ENCODE assay signal across 21 mouse cellular contexts in the genomic region with DNA sequence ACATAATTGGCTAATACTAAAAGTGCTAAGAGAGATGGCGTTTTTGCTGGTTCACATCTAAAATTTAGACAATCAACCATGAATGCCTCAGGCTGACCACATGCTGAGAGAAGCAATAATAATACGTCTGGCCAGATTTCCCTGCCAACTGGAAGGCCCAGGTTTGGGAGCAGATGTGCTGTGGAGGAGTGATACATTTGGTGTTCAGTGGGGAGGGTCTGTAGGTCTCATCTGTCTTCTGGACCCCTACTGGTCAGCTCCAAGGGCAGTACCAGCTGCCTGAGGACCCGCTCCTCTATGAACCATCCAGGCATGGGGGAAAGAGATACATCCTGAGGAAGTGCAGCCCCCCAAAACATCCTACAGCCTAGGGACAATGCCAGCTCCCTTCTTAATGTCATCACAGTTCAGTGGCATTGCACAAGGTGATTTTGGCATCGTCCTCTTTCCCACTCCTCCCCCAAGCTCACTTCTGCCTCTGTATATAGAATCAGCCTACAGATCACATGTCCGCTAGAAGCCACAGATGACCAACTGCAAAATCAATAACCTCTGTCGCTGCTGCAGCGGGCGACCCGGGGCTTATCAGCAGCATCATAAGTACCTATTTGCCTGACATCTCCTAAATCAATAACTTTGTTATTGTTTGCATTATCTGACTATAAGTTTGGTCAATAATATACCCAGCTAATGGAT.
DNase-seq lines count a peak whose midpoint lies in the region; ATAC-seq and TF ChIP-seq lines count a peak whose summit lies in the region.
"Had no signal": no experiment of that assay in that cellular context is flagged by ENCODE, and none has a peak within 500 bp of the region (broad histone marks: within the 10 kb centered on the region; RNA-seq: fewer than 3 reads in every experiment).

No protein-coding gene starts in this region.

- no peaks in the 10 kb centered on the region for H3K9me3 ChIP-seq in forebrain, postnatal 0 days (ENCODE audit: low read length)
- H3K9me3 ChIP-seq in forebrain, embryonic 10.5 days, result no peaks in the 10 kb centered on the region
- H3K9me3 ChIP-seq in midbrain, embryonic 11.5 days (ENCODE audit: control insufficient read depth, low read length), result no peaks in the 10 kb centered on the region
- H3K9me3 ChIP-seq in midbrain, embryonic 15.5 days, result no peaks in the 10 kb centered on the region
- no peaks in the 10 kb centered on the region for H3K9me3 ChIP-seq in hindbrain, embryonic 15.5 days
- H3K9me3 ChIP-seq: embryonic facial prominence, embryonic 10.5 days; forebrain, embryonic 13.5 days; intestine, embryonic 15.5 days; limb, embryonic 10.5 days; lung, embryonic 15.5 days had no signal

- no peak for DNase-seq in forebrain, postnatal 0 days
- DNase-seq in forebrain, embryonic 10.5 days (ENCODE audit: extremely low spot score, low spot score), result no peak
- peak; percentile 49 for DNase-seq in midbrain, embryonic 11.5 days (ENCODE audit: low spot score, missing footprints)
- DNase-seq in retina, embryonic 14.5 days (ENCODE audit: low spot score), result peak; percentile 47
- no peak for DNase-seq in adrenal gland, postnatal 10 days
- no peak for DNase-seq in adrenal gland, postnatal 4 days (ENCODE audit: low spot score in 2 of 2)
- DNase-seq: gastrocnemius, postnatal 14 days; heart, adult 2 months; heart, postnatal 36 days; kidney, adult 9 months; kidney, postnatal 36 days; right cerebral cortex, adult 18-20 months; thymus, postnatal 25 days had no signal

- H3K9ac ChIP-seq in forebrain, postnatal 0 days, result no peak overlapping the region
- H3K9ac ChIP-seq in midbrain, embryonic 11.5 days (ENCODE audit: low read length), result no peak overlapping the region
- no peak overlapping the region for H3K9ac ChIP-seq in midbrain, embryonic 15.5 days
- no peak overlapping the region for H3K9ac ChIP-seq in hindbrain, embryonic 15.5 days
- H3K9ac ChIP-seq: forebrain, embryonic 13.5 days; intestine, embryonic 15.5 days; lung, embryonic 15.5 days had no signal

- H3K36me3 ChIP-seq in forebrain, postnatal 0 days (ENCODE audit: insufficient read depth), result no peaks in the 10 kb centered on the region
- H3K36me3 ChIP-seq in forebrain, embryonic 10.5 days (replicated peaks), result no peaks in the 10 kb centered on the region
- no peaks in the 10 kb centered on the region for H3K36me3 ChIP-seq in midbrain, embryonic 11.5 days (ENCODE audit: control insufficient read depth, insufficient read depth, low read length)
- no peaks in the 10 kb centered on the region for H3K36me3 ChIP-seq in midbrain, embryonic 15.5 days (replicated peaks)
- no peaks in the 10 kb centered on the region for H3K36me3 ChIP-seq in hindbrain, embryonic 15.5 days
- H3K36me3 ChIP-seq: embryonic facial prominence, embryonic 10.5 days; intestine, embryonic 15.5 days; limb, embryonic 10.5 days; lung, embryonic 15.5 days had no signal

- no peak for ATAC-seq in forebrain, postnatal 0 days
- no peak for ATAC-seq in midbrain, embryonic 11.5 days (ENCODE audit: low FRiP score)
- ATAC-seq in midbrain, embryonic 15.5 days (replicated peaks), result no peak
- ATAC-seq in hindbrain, embryonic 15.5 days (ENCODE audit: low FRiP score, low read depth), result 0 out of 2 replicates have a peak, but pooled peaks have one; percentile 53
- ATAC-seq: forebrain, embryonic 13.5 days; intestine, embryonic 15.5 days had no signal

- peak overlapping the region; percentile 40; the same call in 1 of the 2 replicates for H3K27ac ChIP-seq in forebrain, postnatal 0 days (ENCODE audit: low read depth, low read length)
- H3K27ac ChIP-seq in forebrain, embryonic 10.5 days, result no peak overlapping the region
- H3K27ac ChIP-seq in midbrain, embryonic 11.5 days (ENCODE audit: low read depth, low read length), result no peak overlapping the region
- no peak overlapping the region for H3K27ac ChIP-seq in midbrain, embryonic 15.5 days
- H3K27ac ChIP-seq in hindbrain, embryonic 15.5 days (replicated peaks), result peak overlapping the region; percentile 48; the same call in 1 of the 2 replicates
- H3K27ac ChIP-seq: embryonic facial prominence, embryonic 10.5 days; forebrain, embryonic 13.5 days; heart, adult 2 months; intestine, embryonic 15.5 days; limb, embryonic 10.5 days; lung, embryonic 15.5 days had no signal

- no peak overlapping the region for H3K4me2 ChIP-seq in forebrain, postnatal 0 days (ENCODE audit: low read depth)
- no peak overlapping the region for H3K4me2 ChIP-seq in midbrain, embryonic 11.5 days
- no peak overlapping the region for H3K4me2 ChIP-seq in midbrain, embryonic 15.5 days
- no peak overlapping the region for H3K4me2 ChIP-seq in hindbrain, embryonic 15.5 days
- H3K4me2 ChIP-seq: forebrain, embryonic 13.5 days; intestine, embryonic 15.5 days; liver, embryonic 11.5 days; lung, embryonic 15.5 days had no signal

- peaks cover 8% of the 10 kb centered on the region for H3K4me1 ChIP-seq in forebrain, postnatal 0 days (ENCODE audit: insufficient read depth)
- peaks cover 17% of the 10 kb centered on the region for H3K4me1 ChIP-seq in forebrain, embryonic 10.5 days
- peaks cover 11% of the 10 kb centered on the region for H3K4me1 ChIP-seq in midbrain, embryonic 11.5 days (ENCODE audit: control insufficient read depth, insufficient read depth, low read length)
- peaks cover 24% of the 10 kb centered on the region for H3K4me1 ChIP-seq in midbrain, embryonic 15.5 days
- H3K4me1 ChIP-seq in hindbrain, embryonic 15.5 days (replicated peaks), result peaks cover 25% of the 10 kb centered on the region
- H3K4me1 ChIP-seq: intestine, embryonic 15.5 days; lung, embryonic 15.5 days had no signal

- H3K4me3 ChIP-seq in forebrain, postnatal 0 days (ENCODE audit: low read depth, low read length), result no peak overlapping the region
- no peak overlapping the region for H3K4me3 ChIP-seq in forebrain, embryonic 10.5 days
- H3K4me3 ChIP-seq in midbrain, embryonic 11.5 days (ENCODE audit: low read depth, low read length), result no peak overlapping the region
- H3K4me3 ChIP-seq in midbrain, embryonic 15.5 days, result no peak overlapping the region
- no peak overlapping the region for H3K4me3 ChIP-seq in hindbrain, embryonic 15.5 days
- H3K4me3 ChIP-seq: embryonic facial prominence, embryonic 10.5 days; forebrain, embryonic 13.5 days; heart, adult 2 months; intestine, embryonic 15.5 days; limb, embryonic 10.5 days; lung, embryonic 15.5 days had no signal

- WGBS in forebrain, postnatal 0 days, result 75% methylated on average over 9 of the region's 9 CpGs
- 82% methylated on average over 9 of the region's 9 CpGs for WGBS in forebrain, embryonic 10.5 days
- 77% methylated on average over 9 of the region's 9 CpGs for WGBS in midbrain, embryonic 11.5 days
- WGBS in midbrain, embryonic 15.5 days, result 65% methylated on average over 9 of the region's 9 CpGs
- 37% methylated on average over 9 of the region's 9 CpGs for WGBS in hindbrain, embryonic 15.5 days

- no peaks in the 10 kb centered on the region for H3K27me3 ChIP-seq in forebrain, postnatal 0 days (ENCODE audit: insufficient read depth, low read length)
- peaks cover 21% of the 10 kb centered on the region for H3K27me3 ChIP-seq in forebrain, embryonic 10.5 days (ENCODE audit: poor library complexity, severe bottlenecking)
- no peaks in the 10 kb centered on the region for H3K27me3 ChIP-seq in midbrain, embryonic 11.5 days (ENCODE audit: control insufficient read depth, insufficient read depth, low read length)
- no peaks in the 10 kb centered on the region for H3K27me3 ChIP-seq in midbrain, embryonic 15.5 days (replicated peaks)
- H3K27me3 ChIP-seq in hindbrain, embryonic 15.5 days, result no peaks in the 10 kb centered on the region
- H3K27me3 ChIP-seq: forebrain, embryonic 13.5 days; intestine, embryonic 15.5 days had no signal

- peak; percentile 4; the same call in 1 of the 2 replicates for TF ChIP-seq CTCF in forebrain, postnatal 0 days (IDR thresholded peaks at IDR 0.05; ENCODE audit: low read depth)

Comparison
In these comparisons a context has a peak if more than half of its experiments do, and no peak if none do; other contexts are left out.
1. H3K27ac ChIP-seq: peak in forebrain, postnatal 0 days (single experiment) and hindbrain, embryonic 15.5 days (single experiment); none in forebrain, embryonic 10.5 days (single experiment), midbrain, embryonic 11.5 days (single experiment) and midbrain, embryonic 15.5 days (single experiment).
2. DNase-seq: peak in midbrain, embryonic 11.5 days (single experiment) and retina, embryonic 14.5 days (single experiment); none in forebrain, postnatal 0 days (single experiment), forebrain, embryonic 10.5 days (single experiment), adrenal gland, postnatal 10 days (single experiment) and adrenal gland, postnatal 4 days (0 of 2).